Mouse (Mus musculus) urinary bladder, postnatal 14 days (tissue): ENCODE measurements around the gene Foxa1.

Experiments used
- DNase-seq: peaks from one replicate; pipeline ENCODE4 v3.0.0; 2021; ENCODE audit warnings: low spot score

Gene Foxa1

GRCm38 (mm10) chr12:57546415-57547201, at the start of gene Foxa1:
Gene Foxa1 (minus strand): TSS chr12:57546916.
- DNase-seq = peak; percentile 71

- DNase-seq = peak; percentile 75
Observed at GRCm38 (mm10) chr12:57575931-57576628, 29.4 kb upstream of the Foxa1 start.

DNA sequence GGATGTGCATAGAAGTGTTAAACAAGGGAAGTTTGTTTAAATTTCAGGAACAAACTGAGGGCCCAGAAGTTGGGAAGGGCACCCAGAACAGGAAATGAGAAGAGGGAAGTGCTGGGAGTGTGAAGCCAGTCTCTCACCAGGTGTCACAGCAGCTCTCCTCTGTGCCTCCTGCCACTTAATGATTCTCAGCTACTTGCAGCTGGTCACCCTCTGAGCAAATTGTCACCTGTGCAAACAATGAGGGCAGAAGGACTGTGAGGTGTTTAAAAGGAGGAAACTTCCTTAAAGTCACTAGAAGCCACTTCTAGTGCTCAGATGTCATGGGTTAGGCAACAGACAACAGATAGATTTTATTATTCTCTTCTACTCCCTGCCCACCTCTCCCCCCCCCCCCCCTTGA, 25.7 kb upstream of the Foxa1 start:
- no peak for DNase-seq

- DNase-seq = no peak
Observed at GRCm38 (mm10) chr12:57571773-57572172, 25.1 kb upstream of the Foxa1 start.

DNA sequence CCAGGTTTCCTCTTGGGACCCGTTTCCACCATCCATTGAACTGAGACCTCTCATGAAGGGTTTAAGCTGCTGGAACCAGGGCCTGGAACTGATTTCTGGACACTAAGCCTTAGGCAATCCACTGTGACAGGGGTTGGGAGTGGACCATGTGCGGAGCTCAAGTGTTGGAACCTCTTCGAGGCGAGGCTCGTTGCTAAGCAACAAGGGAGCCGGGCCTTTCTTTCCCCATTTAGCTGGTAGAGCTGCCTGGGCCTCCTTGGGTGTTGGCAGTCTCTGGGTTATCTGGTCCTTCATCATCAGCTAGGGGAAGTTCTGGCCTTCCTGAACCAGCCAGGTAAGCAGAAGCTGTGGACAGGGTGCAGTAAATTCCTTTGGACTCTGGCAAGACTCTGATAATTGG, 17.2 kb upstream of the Foxa1 start, which contains the start of gene Ttc6:
Gene Ttc6 (plus strand): TSS at position 205 of the 400 bp plus-strand sequence.
- no peak for DNase-seq

DNA sequence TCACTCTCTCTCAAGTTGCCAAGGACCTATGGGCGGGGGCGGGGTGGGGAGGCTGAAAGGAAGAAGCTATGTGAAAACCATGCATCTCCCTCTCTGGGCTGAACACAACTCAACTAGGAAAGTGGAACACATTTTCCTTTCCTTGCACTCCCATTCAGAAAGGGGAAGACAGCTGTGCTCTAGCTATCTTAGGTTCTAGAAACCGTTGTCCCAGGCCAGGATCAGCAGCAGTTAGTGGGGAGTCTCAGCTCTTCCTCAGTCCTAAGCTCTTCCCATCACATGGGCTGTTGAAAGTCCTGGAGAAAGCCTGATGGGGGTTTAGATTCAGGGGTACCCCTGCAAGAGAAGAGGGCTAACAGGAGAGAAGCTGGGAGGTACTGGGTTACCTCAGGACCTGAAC, 7.4 kb upstream of the Foxa1 start:
- no peak for DNase-seq

DNA sequence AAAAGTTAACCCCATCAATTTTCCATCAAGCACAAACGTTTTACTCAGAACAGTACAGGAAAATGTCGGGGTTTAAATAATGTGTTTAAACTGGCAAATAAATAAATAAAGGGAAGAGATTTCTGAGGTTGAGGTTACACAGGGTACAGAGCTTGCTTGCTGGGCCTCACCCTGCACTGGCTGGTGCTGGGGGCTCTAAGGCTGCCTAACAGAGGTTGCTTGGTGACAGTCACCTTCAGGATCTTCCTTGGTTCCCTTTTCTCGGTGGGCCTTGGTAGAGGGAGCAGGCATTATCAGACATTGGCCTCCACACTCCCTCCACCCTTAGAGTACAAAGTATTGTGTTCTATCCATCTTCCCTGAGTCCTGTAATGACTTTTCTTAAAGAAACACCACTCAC, 5.6 kb upstream of the Foxa1 start:
- DNase-seq = no peak

DNA sequence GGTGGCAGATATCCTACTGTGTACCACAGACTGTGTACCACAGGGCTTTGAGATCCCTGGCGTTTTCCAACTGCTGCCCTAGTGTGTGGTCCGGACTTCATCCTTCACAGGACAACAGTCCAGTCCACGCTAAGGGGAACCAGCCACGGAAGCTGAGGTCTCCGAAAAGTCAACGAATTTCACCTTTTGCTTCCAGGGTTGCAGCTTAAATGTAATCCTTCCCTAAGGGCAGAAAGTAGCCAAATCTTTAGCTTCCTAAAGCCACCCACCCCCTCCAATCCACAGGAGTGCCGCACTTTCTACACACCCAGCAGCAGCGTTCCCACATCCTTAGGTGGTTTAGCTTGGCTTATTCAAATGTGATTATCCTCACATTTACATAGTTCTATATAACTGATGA, 4.2 kb upstream of the Foxa1 start:
- DNase-seq = no peak

DNA sequence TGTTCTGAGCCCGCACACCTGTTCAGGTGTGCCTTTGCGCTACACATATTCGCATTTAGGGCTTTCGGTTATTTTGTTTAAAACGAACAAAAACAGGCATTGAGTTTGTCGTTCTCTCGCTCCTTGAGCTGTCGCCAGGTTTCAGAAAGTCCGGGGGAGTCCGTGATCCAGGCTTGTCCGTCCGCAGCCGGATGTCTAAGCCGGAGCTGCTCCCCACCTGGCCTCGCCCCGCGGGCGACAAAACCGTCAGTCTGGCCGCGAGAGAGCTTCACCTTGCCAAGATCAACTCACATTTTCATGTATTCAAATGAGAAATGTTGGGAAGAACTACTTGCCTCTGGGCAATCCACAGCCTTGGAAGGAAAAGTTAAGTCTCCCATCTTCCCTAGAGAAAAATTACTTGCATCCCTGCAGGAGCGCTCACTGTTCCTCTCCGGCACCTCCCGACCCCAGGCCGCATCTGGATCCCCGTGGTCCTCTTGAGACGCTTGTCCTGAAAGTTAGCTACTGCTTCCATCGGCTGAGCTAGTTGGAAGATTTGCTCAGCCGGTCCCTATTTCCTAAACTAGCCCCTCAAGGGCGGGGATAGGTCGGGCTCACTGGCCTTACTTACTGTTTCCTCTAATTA, 3.6 kb upstream of the Foxa1 start:
- no peak for DNase-seq

GRCm38 (mm10) chr12:57549667-57550160, 3.0 kb upstream of the Foxa1 start:
- no peak for DNase-seq

GRCm38 (mm10) chr12:57548981-57549666, 2.4 kb upstream of the Foxa1 start:
- no peak for DNase-seq

GRCm38 (mm10) chr12:57548352-57548980, 1.8 kb upstream of the Foxa1 start:
- DNase-seq = no peak

GRCm38 (mm10) chr12:57547890-57548289, 1.2 kb upstream of the Foxa1 start:
- no peak for DNase-seq

- peak; percentile 69 for DNase-seq
Observed at GRCm38 (mm10) chr12:57545371-57546241, 1.1 kb downstream of the Foxa1 start.

- DNase-seq = peak; percentile 79
Observed at GRCm38 (mm10) chr12:57544641-57545370, 1.9 kb downstream of the Foxa1 start.

DNA sequence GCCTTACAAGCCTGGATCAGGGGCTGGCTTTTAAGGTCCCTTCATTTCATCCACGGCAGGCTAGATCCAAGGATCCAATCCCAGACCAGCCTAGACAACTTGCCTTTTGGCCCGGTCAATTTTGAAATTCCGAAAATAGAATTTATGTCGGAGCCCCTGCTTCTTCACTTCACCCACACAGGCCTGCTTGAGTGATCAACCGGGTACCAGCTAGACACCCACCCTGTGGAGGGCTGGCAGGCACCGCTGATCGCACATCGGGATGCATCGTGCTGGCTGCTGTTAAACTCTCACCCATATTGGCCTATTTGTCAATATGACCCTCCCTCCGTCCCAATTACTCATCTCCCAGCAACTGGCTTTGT, 3.1 kb downstream of the Foxa1 start:
- DNase-seq = no peak

DNA sequence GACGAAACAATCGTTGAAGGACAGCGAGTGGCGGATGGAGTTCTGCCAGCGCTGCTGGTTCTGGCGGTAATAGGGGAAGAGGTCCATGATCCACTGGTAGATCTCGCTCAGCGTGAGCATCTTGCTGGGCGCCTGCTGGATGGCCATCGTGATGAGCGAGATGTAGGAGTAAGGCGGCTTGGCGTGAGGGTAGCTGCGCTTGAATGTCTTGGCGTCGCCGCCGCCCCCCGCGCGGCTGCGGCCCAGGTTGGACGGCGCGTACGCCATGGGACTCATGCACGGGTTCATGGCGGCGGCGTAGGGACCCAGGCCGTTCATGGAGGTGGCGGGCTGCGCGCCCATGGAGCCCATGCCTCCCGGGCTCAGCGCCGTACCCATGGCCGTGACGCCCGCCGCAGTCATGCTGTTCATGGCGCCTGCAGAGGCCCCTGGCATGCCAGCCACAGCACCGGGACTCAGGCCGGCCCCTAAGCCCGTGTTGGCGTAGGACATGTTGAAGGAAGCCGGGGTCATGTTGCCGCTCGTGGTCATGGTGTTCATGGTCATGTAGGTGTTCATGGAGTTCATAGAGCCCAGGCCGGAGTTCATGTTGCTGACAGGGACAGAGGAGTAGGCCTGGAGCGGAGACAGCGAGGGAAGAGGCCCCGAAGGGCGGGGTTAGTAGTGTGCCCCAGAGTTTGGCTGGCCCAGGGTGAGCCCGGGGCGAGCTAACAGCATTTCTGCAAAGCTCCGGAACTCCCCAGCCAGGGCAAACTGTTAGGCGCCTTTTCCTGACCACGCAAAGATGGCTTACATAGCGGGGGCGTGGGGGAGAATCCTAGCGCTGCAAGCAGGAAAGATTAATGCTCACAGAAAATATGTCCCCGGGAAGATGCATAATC, 3.7 kb downstream of the Foxa1 start:
- no peak for DNase-seq

DNA sequence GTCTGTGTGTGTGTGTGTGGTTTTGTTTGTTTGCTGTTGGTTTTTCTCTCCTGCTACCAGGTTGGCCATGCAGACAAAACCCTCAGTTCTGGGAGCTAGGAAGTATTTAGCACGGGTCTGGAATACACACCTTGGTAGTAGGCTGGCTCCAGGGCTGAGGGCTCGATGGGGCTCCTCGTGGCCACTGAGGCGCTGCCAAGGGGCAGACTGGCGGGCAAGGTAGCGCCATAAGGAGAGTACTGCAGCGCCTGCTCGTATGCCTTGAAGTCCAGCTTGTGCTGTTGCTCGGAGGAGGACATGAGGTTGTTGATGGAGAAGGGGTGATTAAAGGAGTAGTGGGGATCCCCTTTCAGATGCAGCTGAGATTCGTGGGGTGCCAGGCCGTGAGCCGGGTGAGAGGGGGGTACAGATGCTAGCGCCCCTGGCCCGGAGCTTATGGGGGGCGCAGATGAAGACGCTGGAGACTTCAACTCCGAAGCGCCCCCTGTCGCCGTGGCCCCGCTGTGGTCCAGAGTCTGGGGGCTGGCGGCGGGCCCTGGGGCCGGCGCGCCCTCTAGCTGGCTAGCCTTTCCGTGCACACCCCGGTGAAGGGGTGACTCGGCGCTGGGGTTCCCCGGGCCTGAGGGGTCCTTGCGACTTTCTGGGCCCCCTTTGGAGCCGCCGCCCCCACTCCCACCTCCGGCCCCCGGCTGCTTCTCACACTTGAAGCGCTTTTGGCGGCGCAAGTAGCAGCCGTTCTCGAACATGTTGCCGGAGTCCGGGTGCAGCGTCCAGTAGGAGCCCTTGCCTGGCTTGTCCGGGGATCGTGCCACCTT, 4.6 kb downstream of the Foxa1 start:
- peak; percentile 54 for DNase-seq
